Mouse (Mus musculus) neural tube, embryonic 12.5 days (tissue): ENCODE data around the gene Casq2. TPM values are rescaled to one million over a fixed set of nuclear protein-coding genes. Genes with fewer than 3 reads are reported as not detected.

Experiments used
- ATAC-seq: fragments of 200-750 bp; cut with Nextera tagmentation; 2 replicates; pipeline ENCODE4 v1.8.0; 2017; ENCODE audit warnings: low read depth, mild to moderate bottlenecking, moderate TSS enrichment, moderate library complexity; ENCODE audit not compliant: low FRiP score
- H3K27ac ChIP-seq: fragments of 300-500 bp; sonication (generic); 2 replicates; pipeline ENCODE4 v1.5.1; 2016
- H3K27me3 ChIP-seq: fragments of 300-500 bp; sonication (generic); replicated peaks from 2 replicates; pipeline ENCODE4 v1.6.1; 2016; ENCODE audit warnings: mild to moderate bottlenecking
- H3K36me3 ChIP-seq: fragments of 300-500 bp; sonication (generic); 2 replicates; pipeline ENCODE4 v1.6.1; 2016; ENCODE audit warnings: mild to moderate bottlenecking
- H3K4me1 ChIP-seq: fragments of 300-500 bp; sonication (generic); 2 replicates; pipeline ENCODE4 v1.6.1; 2016
- H3K4me2 ChIP-seq: fragments of 300-500 bp; sonication (generic); replicated peaks from 2 replicates; pipeline ENCODE4 v1.6.1; 2016; ENCODE audit warnings: mild to moderate bottlenecking
- H3K4me3 ChIP-seq: fragments of 300-500 bp; sonication (generic); 2 replicates; pipeline ENCODE4 v1.5.1; 2016
- H3K9ac ChIP-seq: fragments of 300-500 bp; sonication (generic); 2 replicates; pipeline ENCODE4 v1.6.1; 2016; ENCODE audit warnings: mild to moderate bottlenecking
- H3K9me3 ChIP-seq: fragments of 300-500 bp; sonication (generic); 2 replicates; pipeline ENCODE4 v1.6.1; 2016; ENCODE audit warnings: mild to moderate bottlenecking
- WGBS: fragments of 180-500 bp; shearing (Covaris S2); methylation state at CpG from one replicate; pipeline ENCODE4 v1.1.7; 2016; 5-methylcytosine and 5-hydroxymethylcytosine counted together
- polyA plus RNA-seq: library from polyadenylated mRNA; unstranded; fragments of >200 nt; fragmentation: Nextera tagmentation; extraction: Ambion mirVana; gene quantifications from 2 replicates; pipeline ENCODE4 v1.2.1, GENCODE M21; 2016

Casq2 gene
- polyA plus RNA-seq, 1 experiment from 2014 or later = 4.3 TPM

DNA sequence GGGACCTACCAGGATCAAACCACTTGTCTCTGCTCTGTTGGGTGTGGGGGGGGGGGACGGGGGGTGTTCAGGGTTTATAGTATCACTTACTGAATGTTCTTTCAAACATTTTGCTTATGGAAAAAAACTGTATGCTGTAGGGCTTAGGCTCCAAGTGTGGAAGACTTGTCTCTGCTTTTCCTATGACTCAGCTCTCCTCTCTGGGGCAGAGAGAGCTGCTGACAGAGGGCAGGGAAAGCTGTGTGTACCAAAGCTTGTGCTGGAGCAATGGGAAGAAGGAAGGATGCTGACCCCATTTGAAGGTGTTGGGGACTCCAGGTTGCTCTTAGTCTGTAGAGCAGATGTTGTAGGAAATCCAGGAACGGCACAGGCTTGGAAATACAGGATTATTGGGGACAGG is 55.2 kb downstream of the Casq2 start:
- H3K4me1 ChIP-seq = 0 out of 2 replicates have a peak, but pooled peaks cover 10% of the 10 kb centered on the region
- WGBS = 63% methylated on average over 2 of the region's 2 CpGs
- ATAC-seq = no peak
- H3K4me2 ChIP-seq = no peak overlapping the region
- H3K36me3 ChIP-seq = no peaks in the 10 kb centered on the region
- no peaks in the 10 kb centered on the region for H3K27me3 ChIP-seq
- no peak overlapping the region for H3K9ac ChIP-seq
- H3K4me3 ChIP-seq = no peak overlapping the region
- H3K27ac ChIP-seq = no peak overlapping the region
- H3K9me3 ChIP-seq = no peaks in the 10 kb centered on the region

DNA sequence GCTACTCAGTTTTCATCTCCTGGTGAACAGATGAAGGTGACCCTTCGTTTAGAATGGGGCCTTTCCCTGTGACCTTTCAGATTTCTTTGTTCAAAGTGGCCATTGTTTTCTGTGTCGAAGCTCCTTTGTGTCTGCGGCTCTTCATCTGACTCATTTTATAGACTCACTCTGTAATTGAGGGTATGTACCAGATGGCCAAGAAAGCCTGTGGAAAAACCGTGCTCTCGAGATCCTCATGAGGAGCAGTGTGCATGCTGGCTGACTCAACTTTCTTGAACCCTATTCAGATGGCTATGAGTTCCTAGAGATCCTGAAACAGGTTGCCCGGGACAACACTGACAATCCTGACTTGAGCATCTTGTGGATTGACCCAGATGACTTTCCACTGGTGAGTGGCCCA is 55.7 kb downstream of the Casq2 start:
- no peaks in the 10 kb centered on the region for H3K27me3 ChIP-seq
- 23% methylated on average over 6 of the region's 6 CpGs for WGBS

GRCm38 (mm10) chr3:102142947-102143346 is 56.7 kb downstream of the Casq2 start:
- WGBS = 96% methylated on average over 4 of the region's 4 CpGs
- no peak overlapping the region for H3K4me2 ChIP-seq
- H3K36me3 ChIP-seq = no peaks in the 10 kb centered on the region
- no peak overlapping the region for H3K9ac ChIP-seq
- no peak overlapping the region for H3K27ac ChIP-seq
- H3K4me1 ChIP-seq = peaks cover 15% of the 10 kb centered on the region; the same call in 1 of the 2 replicates
- no peak for ATAC-seq
- H3K4me3 ChIP-seq = no peak overlapping the region
- no peaks in the 10 kb centered on the region for H3K27me3 ChIP-seq
- no peaks in the 10 kb centered on the region for H3K9me3 ChIP-seq

More for the DNA sequence above, 55.7 kb downstream of the Casq2 start:
- H3K4me2 ChIP-seq = no peak overlapping the region
- H3K9ac ChIP-seq = no peak overlapping the region
- no peak overlapping the region for H3K27ac ChIP-seq
- no peak for ATAC-seq
- 0 out of 2 replicates have a peak, but pooled peaks cover 12% of the 10 kb centered on the region for H3K4me1 ChIP-seq
- no peaks in the 10 kb centered on the region for H3K9me3 ChIP-seq
- H3K4me3 ChIP-seq = no peak overlapping the region
- no peaks in the 10 kb centered on the region for H3K36me3 ChIP-seq

DNA sequence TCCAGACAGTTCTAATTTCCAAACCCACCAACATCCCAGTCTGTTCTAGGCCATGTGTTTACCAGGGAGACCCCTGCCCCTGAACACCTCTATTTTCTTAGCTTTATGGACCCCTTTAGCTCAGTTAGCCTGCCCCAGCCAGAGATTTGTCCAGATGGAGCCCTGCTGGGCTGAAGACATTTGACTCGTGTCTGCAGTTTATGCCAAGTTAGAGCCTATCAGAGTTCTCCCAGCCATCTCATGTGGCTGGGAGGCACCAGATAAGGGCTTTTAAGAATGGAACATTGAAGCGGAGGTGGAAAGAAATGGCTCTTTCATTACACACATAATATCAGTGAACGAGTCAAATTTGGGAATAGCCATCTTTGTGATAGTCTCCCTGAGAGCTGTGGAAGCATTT is 57.3 kb downstream of the Casq2 start:
- Histone ChIP-seq H3K9me3 (no peaks in the 10 kb centered on the region), H3K9ac (no peak overlapping the region), H3K4me2 (no peak overlapping the region), H3K27me3 (no peaks in the 10 kb centered on the region), H3K4me1 (peaks cover 15% of the 10 kb centered on the region; the same call in 1 of the 2 replicates), H3K27ac (no peak overlapping the region), H3K36me3 (no peaks in the 10 kb centered on the region), H3K4me3 (no peak overlapping the region)
- 75% methylated on average over 3 of the region's 3 CpGs for WGBS
- no peak for ATAC-seq

GRCm38 (mm10) chr3:102144401-102144800 is 58.2 kb downstream of the Casq2 start:
- no peak for ATAC-seq
- no peak overlapping the region for H3K9ac ChIP-seq
- no peak overlapping the region for H3K4me3 ChIP-seq
- H3K4me1 ChIP-seq = peaks cover 15% of the 10 kb centered on the region; the same call in 1 of the 2 replicates
- H3K4me2 ChIP-seq = no peak overlapping the region
- H3K36me3 ChIP-seq = no peaks in the 10 kb centered on the region
- H3K9me3 ChIP-seq = no peaks in the 10 kb centered on the region
- H3K27ac ChIP-seq = no peak overlapping the region
- 97% methylated on average over 4 of the region's 4 CpGs for WGBS
- H3K27me3 ChIP-seq = no peaks in the 10 kb centered on the region

GRCm38 (mm10) chr3:102145645-102146386 is 59.6 kb downstream of the Casq2 start:
- H3K9ac ChIP-seq = no peak overlapping the region
- H3K27me3 ChIP-seq = no peaks in the 10 kb centered on the region
- no peaks in the 10 kb centered on the region for H3K36me3 ChIP-seq
- no peak overlapping the region for H3K27ac ChIP-seq
- no peak for ATAC-seq
- H3K4me2 ChIP-seq = no peak overlapping the region
- H3K4me1 ChIP-seq = peaks cover 15% of the 10 kb centered on the region; the same call in 1 of the 2 replicates
- no peaks in the 10 kb centered on the region for H3K9me3 ChIP-seq
- WGBS = 17% methylated on average over 6 of the region's 6 CpGs
- no peak overlapping the region for H3K4me3 ChIP-seq

DNA sequence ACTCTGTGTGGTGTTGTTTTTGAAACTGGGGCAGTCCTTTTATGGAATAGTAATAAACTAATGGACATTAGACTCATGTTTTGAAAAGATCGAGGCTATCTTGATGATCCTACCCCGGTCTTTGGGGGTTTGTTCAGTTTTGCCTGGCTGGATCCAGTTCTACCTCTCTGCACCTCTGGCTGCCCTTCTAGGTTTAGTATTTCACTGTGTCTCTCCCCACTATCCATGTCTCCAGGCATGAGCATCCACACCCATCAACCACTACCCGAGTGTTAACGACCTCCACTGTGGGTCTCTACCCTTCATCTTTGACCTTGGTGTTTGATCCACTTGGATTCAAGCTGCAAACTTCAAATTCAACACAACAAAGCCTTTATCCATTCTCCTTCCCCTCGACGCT is 60.2 kb downstream of the Casq2 start:
- peaks cover 15% of the 10 kb centered on the region; the same call in 1 of the 2 replicates for H3K4me1 ChIP-seq
- H3K27me3 ChIP-seq = no peaks in the 10 kb centered on the region

DNA sequence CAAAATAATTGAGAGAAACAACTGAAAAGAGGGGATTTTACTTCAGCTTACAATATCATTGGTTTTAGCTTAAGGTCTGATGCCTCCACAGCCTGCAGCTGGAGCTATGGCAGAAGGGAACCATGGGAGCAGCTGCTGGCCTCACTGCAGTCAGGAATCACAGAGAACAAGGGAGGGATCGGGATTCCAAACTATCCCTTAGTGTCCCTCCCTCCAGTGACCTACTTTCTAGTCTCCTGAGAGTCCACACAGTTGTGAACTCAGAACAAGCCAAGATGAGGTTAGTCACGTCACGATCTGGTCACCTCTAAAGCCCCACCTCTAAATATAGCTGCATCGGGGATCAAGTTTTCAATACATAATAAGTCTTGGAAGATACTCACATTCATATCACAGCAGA is 61.0 kb downstream of the Casq2 start:
- no peak for ATAC-seq
- H3K9ac ChIP-seq = no peak overlapping the region
- H3K9me3 ChIP-seq = no peaks in the 10 kb centered on the region
- H3K27me3 ChIP-seq = no peaks in the 10 kb centered on the region
- WGBS = 77% methylated on average over 4 of the region's 4 CpGs
- no peak overlapping the region for H3K27ac ChIP-seq
- H3K36me3 ChIP-seq = no peaks in the 10 kb centered on the region
- H3K4me1 ChIP-seq = peaks cover 15% of the 10 kb centered on the region; the same call in 1 of the 2 replicates
- no peak overlapping the region for H3K4me2 ChIP-seq
- H3K4me3 ChIP-seq = no peak overlapping the region

More for the DNA sequence above, 60.2 kb downstream of the Casq2 start:
- Histone ChIP-seq H3K9me3 (no peaks in the 10 kb centered on the region), H3K27ac (no peak overlapping the region), H3K36me3 (no peaks in the 10 kb centered on the region), H3K4me3 (no peak overlapping the region), H3K4me2 (no peak overlapping the region), H3K9ac (no peak overlapping the region)
- ATAC-seq = no peak
- whole genome bisulfite sequencing = 63% methylated on average over 6 of the region's 6 CpGs

- no peak overlapping the region for H3K27ac ChIP-seq
- ATAC-seq = no peak
- H3K27me3 ChIP-seq = no peaks in the 10 kb centered on the region
- H3K4me3 ChIP-seq = no peak overlapping the region
- H3K4me1 ChIP-seq = peaks cover 15% of the 10 kb centered on the region; the same call in 1 of the 2 replicates
- H3K36me3 ChIP-seq = no peaks in the 10 kb centered on the region
- H3K4me2 ChIP-seq = no peak overlapping the region
- H3K9me3 ChIP-seq = no peaks in the 10 kb centered on the region
- no peak overlapping the region for H3K9ac ChIP-seq
- WGBS = 63% methylated on average over 7 of the region's 7 CpGs
Measured at GRCm38 (mm10) chr3:102149941-102150340, 63.7 kb downstream of the Casq2 start.

- Histone ChIP-seq H3K4me3 (no peak overlapping the region), H3K9me3 (no peaks in the 10 kb centered on the region), H3K27ac (no peak overlapping the region), H3K9ac (no peak overlapping the region), H3K4me2 (no peak overlapping the region), H3K4me1 (peaks cover 4% of the 10 kb centered on the region; the same call in 1 of the 2 replicates), H3K36me3 (no peaks in the 10 kb centered on the region), H3K27me3 (no peaks in the 10 kb centered on the region)
- WGBS = 50% methylated on average over 4 of the region's 4 CpGs
- no peak for ATAC-seq
Measured at GRCm38 (mm10) chr3:102151850-102152249, 65.6 kb downstream of the Casq2 start.

DNA sequence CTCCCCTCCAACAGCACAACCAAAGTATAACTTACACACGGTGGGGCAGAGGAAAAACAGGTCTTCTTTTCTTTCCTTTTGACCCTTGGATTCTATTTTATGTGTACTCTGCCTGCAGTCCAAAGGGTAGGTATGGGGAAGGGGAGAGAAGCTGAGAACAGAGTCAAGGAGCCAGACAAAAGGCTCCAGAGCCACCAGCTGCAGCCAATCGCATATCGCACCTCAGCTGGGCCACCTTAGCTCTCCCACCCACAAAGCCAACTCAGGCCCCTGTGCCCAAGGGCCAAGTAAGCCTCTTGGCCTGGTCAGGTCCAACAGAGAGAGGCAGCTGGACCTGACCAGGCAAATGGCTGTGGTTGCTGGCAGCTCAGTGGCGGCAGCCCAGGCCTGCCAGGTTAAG is 66.3 kb downstream of the Casq2 start:
- no peak overlapping the region for H3K9ac ChIP-seq
- H3K4me2 ChIP-seq = no peak overlapping the region
- H3K36me3 ChIP-seq = peaks cover 2% of the 10 kb centered on the region; the same call in 1 of the 2 replicates
- no peaks in the 10 kb centered on the region for H3K9me3 ChIP-seq
- no peaks in the 10 kb centered on the region for H3K4me1 ChIP-seq
- no peak for ATAC-seq
- WGBS = 37% methylated on average over 4 of the region's 4 CpGs
- no peak overlapping the region for H3K4me3 ChIP-seq
- H3K27ac ChIP-seq = no peak overlapping the region
- no peaks in the 10 kb centered on the region for H3K27me3 ChIP-seq

- no peak overlapping the region for H3K9ac ChIP-seq
- no peak overlapping the region for H3K27ac ChIP-seq
- peaks cover 5% of the 10 kb centered on the region; the same call in 1 of the 2 replicates for H3K36me3 ChIP-seq
- no peaks in the 10 kb centered on the region for H3K4me1 ChIP-seq
- H3K4me3 ChIP-seq = no peak overlapping the region
- no peak for ATAC-seq
- no peaks in the 10 kb centered on the region for H3K9me3 ChIP-seq
- no peak overlapping the region for H3K4me2 ChIP-seq
- 17% methylated on average over 4 of the region's 4 CpGs for WGBS
- H3K27me3 ChIP-seq = no peaks in the 10 kb centered on the region
Measured at GRCm38 (mm10) chr3:102152872-102153271, 66.7 kb downstream of the Casq2 start.

- Histone ChIP-seq H3K27me3 (no peaks in the 10 kb centered on the region), H3K4me2 (no peak overlapping the region), H3K9me3 (no peaks in the 10 kb centered on the region), H3K4me1 (no peaks in the 10 kb centered on the region), H3K36me3 (peaks cover 5% of the 10 kb centered on the region; the same call in 1 of the 2 replicates), H3K4me3 (no peak overlapping the region), H3K27ac (no peak overlapping the region), H3K9ac (no peak overlapping the region)
- ATAC-seq = no peak
- WGBS = 86% methylated on average over 7 of the region's 7 CpGs
Measured at GRCm38 (mm10) chr3:102154107-102154506, 67.9 kb downstream of the Casq2 start.
